Mouse (Mus musculus) forebrain, embryonic 14.5 days (tissue): Measurements from ENCODE around the gene Ttc29. TPM values are rescaled to one million over a fixed set of nuclear protein-coding genes. Genes with fewer than 3 reads are reported as not detected.

Experiments used
- ATAC-seq: fragments of 200-750 bp; cut with Nextera tagmentation; 2 replicates; pipeline ENCODE4 v1.8.0; 2017; ENCODE audit warnings: mild to moderate bottlenecking, moderate library complexity
- DNase-seq: peaks from one replicate; pipeline ENCODE4 v3.0.0-alpha.2; 2015; ENCODE audit warnings: low spot score
- H3K27ac ChIP-seq: fragments of 300-500 bp; sonication (generic); 2 replicates; pipeline ENCODE4 v1.5.1; 2014; ENCODE audit warnings: low read depth, mild to moderate bottlenecking, control low read depth, low read length, moderate library complexity
- H3K27me3 ChIP-seq: fragments of 300-500 bp; sonication (generic); replicated peaks from 2 replicates; pipeline ENCODE4 v1.6.1; 2014; ENCODE audit warnings: low read length, control low read depth, mixed read lengths; ENCODE audit not compliant: control insufficient read depth, insufficient read depth
- H3K36me3 ChIP-seq: fragments of 300-500 bp; sonication (generic); 2 replicates; pipeline ENCODE4 v1.6.1; 2014; ENCODE audit warnings: low read length, control low read depth; ENCODE audit not compliant: control insufficient read depth, insufficient read depth
- H3K4me1 ChIP-seq: fragments of 300-500 bp; sonication (generic); 2 replicates; pipeline ENCODE4 v1.6.1; 2014; ENCODE audit warnings: antibody characterized with exemption, low read length, control low read depth; ENCODE audit not compliant: control insufficient read depth, insufficient read depth
- H3K4me2 ChIP-seq: fragments of 300-500 bp; sonication (generic); 2 replicates; pipeline ENCODE4 v1.6.1; 2014; ENCODE audit warnings: mild to moderate bottlenecking, control low read depth, low read length
- H3K4me3 ChIP-seq: fragments of 300-500 bp; sonication (generic); 2 replicates; pipeline ENCODE4 v1.5.1; 2014; ENCODE audit warnings: low read depth, low read length, control low read depth
- H3K9ac ChIP-seq: fragments of 300-500 bp; sonication (generic); 2 replicates; pipeline ENCODE4 v1.6.1; 2014; ENCODE audit warnings: mild to moderate bottlenecking, low read length, control low read depth, moderate library complexity
- H3K9me3 ChIP-seq: fragments of 300-500 bp; sonication (generic); replicated peaks from 2 replicates; pipeline ENCODE4 v1.6.1; 2016; ENCODE audit warnings: low read length, control low read depth, mixed read lengths; ENCODE audit not compliant: control insufficient read depth
- WGBS: fragments of 180-500 bp; shearing (Covaris S2); extraction: QIAGEN DNeasy Blood & Tissue Kit; methylation state at CpG from one replicate; pipeline ENCODE4 v1.1.7; 2014; 5-methylcytosine and 5-hydroxymethylcytosine counted together
- polyA plus RNA-seq: library from polyadenylated mRNA; unstranded; fragments of >200 nt; fragmentation: Nextera tagmentation; extraction: Ambion mirVana; gene quantifications from 2 replicates; pipeline ENCODE4 v1.2.1, GENCODE M21; 2014

Gene Ttc29
- polyA plus RNA-seq, 1 experiment from 2014 or later: 0.41 TPM

DNA sequence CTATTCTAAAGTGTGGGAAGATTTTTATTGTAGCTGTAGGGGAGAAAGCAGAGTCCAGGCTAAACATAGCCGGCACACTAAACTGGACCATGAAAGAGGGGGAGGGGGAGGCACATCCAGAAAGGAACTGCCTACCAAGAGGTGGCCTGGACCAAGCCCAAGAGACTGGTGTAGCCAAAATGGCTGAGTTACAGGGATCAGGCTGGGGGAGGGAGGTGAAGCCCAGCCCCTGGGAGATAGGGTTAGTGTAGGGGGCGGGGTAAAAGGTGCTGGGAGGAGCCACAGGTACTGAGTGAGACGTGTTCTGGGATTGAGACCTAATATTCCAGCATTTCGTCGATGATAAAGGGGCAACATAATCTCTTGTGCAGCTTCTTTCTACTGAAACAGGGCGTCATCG is 77.2 kb downstream of the Ttc29 start:
- Histone ChIP-seq H3K36me3 (no peaks in the 10 kb centered on the region), H3K4me2 (no peak overlapping the region), H3K9ac (no peak overlapping the region), H3K27me3 (no peaks in the 10 kb centered on the region), H3K4me3 (no peak overlapping the region), H3K4me1 (no peaks in the 10 kb centered on the region), H3K27ac (no peak overlapping the region), H3K9me3 (no peaks in the 10 kb centered on the region)
- no peak for DNase-seq
- 61% methylated on average over 7 of the region's 7 CpGs for WGBS
- ATAC-seq: no peak

DNA sequence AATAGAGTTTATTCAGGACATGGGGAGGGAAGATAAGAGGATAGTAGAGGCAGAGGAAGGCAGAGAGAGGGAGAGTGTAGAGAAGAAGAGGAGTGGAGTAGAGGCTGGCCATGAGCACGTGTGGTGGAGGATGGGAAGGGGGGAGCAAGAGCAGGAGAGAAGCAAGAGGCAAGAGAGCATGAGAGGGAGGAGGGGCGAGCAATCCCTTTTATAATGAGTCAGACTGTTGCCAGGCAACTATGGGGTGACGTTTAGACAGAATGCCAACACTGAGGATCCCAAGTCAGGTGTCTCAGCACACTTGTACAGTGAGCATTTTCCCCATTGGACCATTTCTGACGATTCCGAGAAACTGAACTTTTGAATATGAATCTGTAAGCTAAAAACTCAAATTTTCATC is 82.4 kb downstream of the Ttc29 start:
- DNase-seq (peak; percentile 20), ATAC-seq (no peak)
- Histone ChIP-seq H3K9me3 (no peaks in the 10 kb centered on the region), H3K4me3 (no peak overlapping the region), H3K4me2 (no peak overlapping the region), H3K36me3 (no peaks in the 10 kb centered on the region), H3K27ac (no peak overlapping the region), H3K4me1 (no peaks in the 10 kb centered on the region), H3K9ac (no peak overlapping the region), H3K27me3 (no peaks in the 10 kb centered on the region)
- WGBS: 45% methylated on average over 5 of the region's 5 CpGs

DNA sequence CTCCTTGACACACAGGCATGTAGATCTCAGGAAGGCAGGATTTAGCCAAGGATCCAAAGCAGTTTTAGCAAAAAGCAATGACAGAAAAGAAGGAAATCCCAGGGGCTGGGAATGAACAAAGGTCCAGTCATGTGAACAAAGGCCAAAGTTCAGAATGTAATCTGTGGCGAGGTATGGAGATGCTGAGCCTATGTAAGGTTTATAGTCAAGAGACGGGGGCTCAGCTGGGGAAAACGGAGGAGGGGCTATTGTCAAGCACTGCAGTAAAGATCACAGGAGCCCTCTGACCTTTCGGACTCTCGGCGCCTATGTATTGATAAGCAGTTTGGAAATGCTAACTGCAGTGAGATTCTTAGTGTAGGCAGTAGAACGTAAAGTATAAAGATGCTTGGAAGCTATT is 90.5 kb downstream of the Ttc29 start:
- Histone ChIP-seq H3K9me3 (no peaks in the 10 kb centered on the region), H3K4me1 (no peaks in the 10 kb centered on the region), H3K4me3 (no peak overlapping the region), H3K4me2 (no peak overlapping the region), H3K9ac (no peak overlapping the region), H3K27me3 (no peaks in the 10 kb centered on the region), H3K27ac (no peak overlapping the region), H3K36me3 (no peaks in the 10 kb centered on the region)
- ATAC-seq (no peak), DNase-seq (no peak)
- 44% methylated on average over 7 of the region's 7 CpGs for WGBS

DNA sequence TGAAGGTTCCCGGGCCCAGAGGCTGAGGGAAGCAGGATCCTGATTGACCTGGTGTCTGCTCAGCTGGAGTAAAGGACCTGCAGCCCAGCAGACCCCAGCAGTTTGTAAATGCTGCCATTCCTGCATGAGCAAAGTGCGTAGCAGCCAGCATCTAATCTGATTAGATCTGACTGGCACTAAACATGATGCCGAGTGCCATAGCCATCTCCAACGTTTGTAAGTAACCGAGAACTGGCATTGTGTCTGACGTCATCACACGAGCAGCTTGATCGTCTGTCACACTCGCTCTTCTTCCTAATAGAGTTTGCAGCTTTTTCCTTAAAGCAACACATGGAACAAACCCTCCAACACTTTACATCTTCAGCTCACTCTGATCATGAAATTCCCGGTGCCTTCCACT is 93.5 kb downstream of the Ttc29 start:
- Histone ChIP-seq H3K27ac (no peak overlapping the region), H3K36me3 (no peaks in the 10 kb centered on the region), H3K27me3 (no peaks in the 10 kb centered on the region), H3K4me3 (no peak overlapping the region), H3K9me3 (no peaks in the 10 kb centered on the region), H3K4me1 (no peaks in the 10 kb centered on the region), H3K9ac (no peak overlapping the region), H3K4me2 (no peak overlapping the region)
- 64% methylated on average over 10 of the region's 10 CpGs for WGBS
- ATAC-seq (peak; percentile 23; the same call in 1 of the 2 replicates), DNase-seq (peak; percentile 59)

DNA sequence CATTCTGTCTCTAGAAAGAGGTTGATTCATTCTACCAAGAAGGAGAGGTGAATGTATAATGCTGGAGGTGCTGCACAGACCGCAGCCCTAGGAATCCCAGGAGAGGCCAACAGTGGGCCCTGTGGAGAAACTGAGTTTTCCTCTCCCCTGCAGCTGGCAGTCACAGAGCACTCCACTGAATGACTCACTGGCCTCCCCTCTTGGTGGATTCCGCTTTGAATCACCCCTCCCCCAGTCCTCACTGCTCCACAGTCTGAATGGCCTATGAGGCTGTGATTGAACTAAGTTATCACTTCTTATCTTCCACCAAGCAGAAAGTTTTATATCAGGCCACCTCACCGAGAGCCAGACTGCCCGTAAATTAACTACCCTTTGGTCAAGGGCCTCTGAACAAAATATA is 94.0 kb downstream of the Ttc29 start:
- Histone ChIP-seq H3K36me3 (no peaks in the 10 kb centered on the region), H3K27ac (no peak overlapping the region), H3K4me1 (no peaks in the 10 kb centered on the region), H3K4me2 (no peak overlapping the region), H3K9me3 (no peaks in the 10 kb centered on the region), H3K27me3 (no peaks in the 10 kb centered on the region), H3K9ac (no peak overlapping the region), H3K4me3 (no peak overlapping the region)
- 59% methylated on average over 4 of the region's 4 CpGs for WGBS
- ATAC-seq (no peak), DNase-seq (no peak)

DNA sequence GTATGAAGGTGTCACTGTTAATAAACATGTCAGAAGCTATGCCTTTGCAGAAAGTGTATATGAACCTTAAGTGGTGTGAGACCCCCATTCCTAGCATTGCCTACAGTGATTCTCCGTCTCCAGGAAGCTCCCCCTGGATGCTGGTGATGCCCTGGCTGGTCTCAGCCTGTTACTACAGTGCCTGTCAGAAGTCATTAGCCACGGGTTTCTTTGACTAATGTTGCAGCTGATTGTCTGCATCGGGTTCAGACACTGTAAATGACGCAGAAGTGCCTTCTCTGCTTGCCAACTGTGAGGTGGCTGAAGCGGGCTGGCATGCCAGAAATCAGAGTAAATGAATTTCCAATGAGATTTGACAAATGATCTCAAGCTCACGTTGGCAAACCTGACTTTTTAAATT is 96.4 kb downstream of the Ttc29 start:
- H3K4me2 ChIP-seq: no peak overlapping the region
- H3K9me3 ChIP-seq: no peaks in the 10 kb centered on the region
- H3K36me3 ChIP-seq: no peaks in the 10 kb centered on the region
- no peak for ATAC-seq
- no peak for DNase-seq
- 65% methylated on average over 6 of the region's 6 CpGs for WGBS
- H3K9ac ChIP-seq: no peak overlapping the region
- no peak overlapping the region for H3K27ac ChIP-seq
- no peaks in the 10 kb centered on the region for H3K27me3 ChIP-seq
- no peak overlapping the region for H3K4me3 ChIP-seq
- H3K4me1 ChIP-seq: no peaks in the 10 kb centered on the region

DNA sequence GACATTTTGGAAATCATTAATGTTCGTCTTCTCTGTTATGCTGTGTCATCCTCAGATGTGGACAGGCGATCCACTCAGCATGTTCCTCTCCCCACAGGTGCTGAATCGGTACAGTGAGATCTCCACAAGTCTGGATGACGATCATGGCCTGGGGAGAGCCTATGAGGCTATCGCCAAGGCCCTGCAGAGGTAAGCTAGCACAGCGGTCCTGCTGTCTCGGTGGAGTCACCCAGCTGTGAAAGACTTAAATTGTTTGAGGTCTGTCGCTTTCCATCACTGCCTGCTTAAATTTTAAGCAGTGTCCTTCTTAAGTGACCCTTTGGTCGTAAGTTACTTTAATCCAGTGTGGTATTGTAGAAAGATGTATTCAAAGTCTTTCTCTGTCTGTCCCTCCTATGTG is 102.5 kb downstream of the Ttc29 start:
- Histone ChIP-seq H3K27me3 (no peaks in the 10 kb centered on the region), H3K27ac (no peak overlapping the region), H3K4me3 (no peak overlapping the region), H3K4me1 (no peaks in the 10 kb centered on the region), H3K36me3 (no peaks in the 10 kb centered on the region), H3K9me3 (no peaks in the 10 kb centered on the region), H3K9ac (no peak overlapping the region), H3K4me2 (no peak overlapping the region)
- DNase-seq (no peak), ATAC-seq (no peak)
- 46% methylated on average over 9 of the region's 9 CpGs for WGBS

DNA sequence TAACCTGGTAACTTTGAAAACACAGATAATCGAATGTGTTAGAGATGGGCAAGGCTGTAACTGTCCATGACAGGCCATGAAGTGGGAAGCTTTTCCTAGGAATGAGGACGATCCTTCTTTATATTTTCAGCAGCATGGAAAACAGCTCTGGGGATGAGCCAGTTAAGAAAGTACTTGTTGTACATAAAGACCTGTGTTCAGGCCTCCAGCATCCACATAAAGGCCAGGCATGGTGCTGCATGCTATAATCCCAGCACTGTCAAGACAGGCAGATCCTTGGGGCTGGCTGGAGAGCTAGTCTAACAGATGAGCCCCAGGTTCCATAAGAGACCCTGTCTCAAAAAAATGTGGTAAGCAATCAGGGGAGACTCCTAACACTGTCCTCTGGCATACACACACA is 104.6 kb downstream of the Ttc29 start:
- no peak overlapping the region for H3K4me2 ChIP-seq
- DNase-seq: no peak
- WGBS: 93% methylated on average over 2 of the region's 2 CpGs
- no peak overlapping the region for H3K4me3 ChIP-seq
- no peak overlapping the region for H3K27ac ChIP-seq
- H3K9ac ChIP-seq: no peak overlapping the region
- no peaks in the 10 kb centered on the region for H3K27me3 ChIP-seq
- H3K9me3 ChIP-seq: no peaks in the 10 kb centered on the region
- no peaks in the 10 kb centered on the region for H3K4me1 ChIP-seq
- ATAC-seq: no peak
- no peaks in the 10 kb centered on the region for H3K36me3 ChIP-seq

DNA sequence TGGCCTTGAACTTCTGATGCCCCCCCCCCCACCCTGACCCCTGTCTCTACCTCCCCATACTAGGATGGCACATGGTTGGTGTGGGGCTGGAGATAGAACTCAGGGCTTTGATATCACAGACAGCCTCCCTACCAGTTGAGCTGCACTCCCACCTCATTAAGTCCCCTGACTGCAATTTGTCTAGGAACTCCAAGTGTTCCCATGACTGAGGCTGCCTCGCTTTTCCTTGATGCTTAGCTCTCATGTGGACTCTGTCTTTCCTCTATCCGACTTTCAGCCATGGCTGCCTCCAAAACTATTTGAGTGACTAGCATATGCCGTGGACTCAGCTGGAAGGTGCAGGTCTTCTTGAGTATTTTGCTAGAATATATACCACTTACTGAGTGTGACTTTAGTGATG is 110.3 kb downstream of the Ttc29 start:
- Histone ChIP-seq H3K4me3 (no peak overlapping the region), H3K4me1 (no peaks in the 10 kb centered on the region), H3K9ac (no peak overlapping the region), H3K36me3 (no peaks in the 10 kb centered on the region), H3K9me3 (no peaks in the 10 kb centered on the region), H3K4me2 (no peak overlapping the region), H3K27me3 (no peaks in the 10 kb centered on the region), H3K27ac (no peak overlapping the region)
- ATAC-seq (no peak), DNase-seq (no peak)
- 90% methylated on average over 3 of the region's 3 CpGs for whole genome bisulfite sequencing
